In genomic region chr8:105303396-105303795, GRCm38 (mm10) we compare ENCODE assay signal across 1 mouse cellular context.
TF ChIP-seq lines count a peak whose summit lies in the region.

No protein-coding gene starts in this region.

TF ChIP-seq in ES-E14, 5 proteins besides CTCF, POLR2A, EP300 and RAD21:
- no peak for TF ChIP-seq ZC3H11A (IDR thresholded peaks at IDR 0.05; ENCODE audit: borderline replicate concordance, low read depth, low read length)
- TF ChIP-seq CHD2 (IDR thresholded peaks at IDR 0.05; ENCODE audit: low read depth, low read length): no peak
- no peak for TF ChIP-seq MAFK (IDR thresholded peaks at IDR 0.05; ENCODE audit: insufficient read depth, low read depth, low read length)
- TF ChIP-seq ZNF384 (IDR thresholded peaks at IDR 0.05; ENCODE audit: low read depth, low read length): no peak
- TF ChIP-seq HCFC1 (IDR thresholded peaks at IDR 0.05; ENCODE audit: borderline replicate concordance, insufficient read depth, low read length): no peak
